Mouse (Mus musculus) yolk sac, embryonic 10.5 days (tissue): ENCODE data around the gene Arpc4.
"Not testable (repeated sequence)": the region's sequence is repeated elsewhere in the genome, so short reads cannot be mapped to it uniquely, and the experiment has no call there.

Experiments
- DNase-seq: peaks from one replicate; pipeline ENCODE4 v3.0.0-alpha.2; 2017; ENCODE audit warnings: low spot score

Gene Arpc4

GRCm38 (mm10) chr6:113377496-113378385 is at the start of gene Arpc4, which contains the start of gene Tada3:
Gene Arpc4 (plus strand): TSS chr6:113378115.
Gene Tada3 (minus strand): TSS chr6:113377883.
- peak; percentile 98 for DNase-seq

GRCm38 (mm10) chr6:113329396-113329795 is 48.5 kb upstream of the Arpc4 start:
- DNase-seq: no peak

GRCm38 (mm10) chr6:113330547-113330946 is 47.4 kb upstream of the Arpc4 start:
- DNase-seq: no peak

GRCm38 (mm10) chr6:113331721-113332120 is 46.2 kb upstream of the Arpc4 start:
- DNase-seq: no peak

- DNase-seq: not testable (repeated sequence)
Observed at GRCm38 (mm10) chr6:113332734-113333133, 45.2 kb upstream of the Arpc4 start.

- DNase-seq: no peak
Observed at GRCm38 (mm10) chr6:113333137-113333950, 44.6 kb upstream of the Arpc4 start.

GRCm38 (mm10) chr6:113334216-113334615 is 43.7 kb upstream of the Arpc4 start:
- no peak for DNase-seq

GRCm38 (mm10) chr6:113336852-113337620 is 40.9 kb upstream of the Arpc4 start:
- no peak for DNase-seq

GRCm38 (mm10) chr6:113341574-113341973 is 36.3 kb upstream of the Arpc4 start:
- no peak for DNase-seq

GRCm38 (mm10) chr6:113342297-113342696 is 35.6 kb upstream of the Arpc4 start:
- DNase-seq: no peak

- peak; percentile 73 for DNase-seq
Observed at GRCm38 (mm10) chr6:113343177-113344092, 34.5 kb upstream of the Arpc4 start, which contains the start of gene Camk1. Gene Camk1 (minus strand): TSS chr6:113343984.

GRCm38 (mm10) chr6:113344321-113344720 is 33.6 kb upstream of the Arpc4 start:
- DNase-seq: no peak

- no peak for DNase-seq
Observed at GRCm38 (mm10) chr6:113346897-113347296, 31.0 kb upstream of the Arpc4 start.

- no peak for DNase-seq
Observed at GRCm38 (mm10) chr6:113350538-113350937, 27.4 kb upstream of the Arpc4 start.

- no peak for DNase-seq
Observed at GRCm38 (mm10) chr6:113351161-113351560, 26.8 kb upstream of the Arpc4 start.

GRCm38 (mm10) chr6:113351653-113352052 is 26.3 kb upstream of the Arpc4 start:
- DNase-seq: no peak

- DNase-seq: no peak
Observed at GRCm38 (mm10) chr6:113352820-113353219, 25.1 kb upstream of the Arpc4 start.

GRCm38 (mm10) chr6:113353696-113354095 is 24.2 kb upstream of the Arpc4 start:
- DNase-seq: no peak

GRCm38 (mm10) chr6:113361476-113361875 is 16.4 kb upstream of the Arpc4 start:
- DNase-seq: no peak

GRCm38 (mm10) chr6:113362241-113362640 is 15.7 kb upstream of the Arpc4 start:
- no peak for DNase-seq
